ENCODE assay signal across 16 mouse cellular contexts in genomic region chr12:89282362-89283343, GRCm38 (mm10).
DNase-seq lines count a peak whose midpoint lies in the region; ATAC-seq lines count a peak whose summit lies in the region.
"Had no signal": no experiment of that assay in that cellular context is flagged by ENCODE, and none has a peak within 500 bp of the region (broad histone marks: within the 10 kb centered on the region; RNA-seq: fewer than 3 reads in every experiment).

No protein-coding gene starts in this region.

- peaks cover 10% of the 10 kb centered on the region for H3K4me1 ChIP-seq in forebrain, embryonic 12.5 days
- peaks cover 11% of the 10 kb centered on the region for H3K4me1 ChIP-seq in forebrain, embryonic 10.5 days
- H3K4me1 ChIP-seq in hindbrain, embryonic 14.5 days (replicated peaks; ENCODE audit: control insufficient read depth, insufficient read depth, low read length), result peaks cover 7% of the 10 kb centered on the region; the same call in 1 of the 2 replicates
- peaks cover 17% of the 10 kb centered on the region for H3K4me1 ChIP-seq in neural tube, embryonic 13.5 days (replicated peaks)
- no peaks in the 10 kb centered on the region for H3K4me1 ChIP-seq in heart, embryonic 12.5 days (replicated peaks)
- no peaks in the 10 kb centered on the region for H3K4me1 ChIP-seq in liver, embryonic 12.5 days

- WGBS in forebrain, embryonic 12.5 days, result 52% methylated on average over 6 of the region's 6 CpGs
- WGBS in forebrain, embryonic 10.5 days, result 67% methylated on average over 6 of the region's 6 CpGs
- WGBS in hindbrain, embryonic 14.5 days, result 54% methylated on average over 6 of the region's 6 CpGs
- 46% methylated on average over 6 of the region's 6 CpGs for WGBS in neural tube, embryonic 13.5 days
- WGBS in heart, embryonic 12.5 days, result 57% methylated on average over 6 of the region's 6 CpGs
- 52% methylated on average over 6 of the region's 6 CpGs for WGBS in liver, embryonic 12.5 days (ENCODE audit: insufficient replicate concordance)

- no peaks in the 10 kb centered on the region for H3K27me3 ChIP-seq in forebrain, embryonic 12.5 days
- no peaks in the 10 kb centered on the region for H3K27me3 ChIP-seq in forebrain, embryonic 10.5 days (ENCODE audit: poor library complexity, severe bottlenecking)
- no peaks in the 10 kb centered on the region for H3K27me3 ChIP-seq in hindbrain, embryonic 14.5 days (ENCODE audit: control insufficient read depth, insufficient read depth, low read length)
- H3K27me3 ChIP-seq in neural tube, embryonic 13.5 days, result no peaks in the 10 kb centered on the region
- no peaks in the 10 kb centered on the region for H3K27me3 ChIP-seq in heart, embryonic 12.5 days (replicated peaks)
- no peaks in the 10 kb centered on the region for H3K27me3 ChIP-seq in liver, embryonic 12.5 days (replicated peaks)

- no peak for DNase-seq in forebrain, embryonic 10.5 days (ENCODE audit: extremely low spot score, low spot score)
- peak; percentile 47 for DNase-seq in brain, adult 2 months (ENCODE audit: low read depth, low spot score)
- no peak for DNase-seq in hindbrain, embryonic 14.5 days (ENCODE audit: low spot score)
- DNase-seq in thymus, postnatal 0 days (ENCODE audit: low spot score), result no peak
- DNase-seq: cerebellum, adult 9-10 months; gastrocnemius, postnatal 14 days; kidney, adult 9 months; lung, postnatal 10 days; right cerebral cortex, postnatal 4 days; thymus, postnatal 25 days had no signal

- no peak overlapping the region for H3K4me2 ChIP-seq in forebrain, embryonic 12.5 days
- no peak overlapping the region for H3K4me2 ChIP-seq in hindbrain, embryonic 14.5 days (replicated peaks)
- H3K4me2 ChIP-seq in neural tube, embryonic 13.5 days, result no peak overlapping the region
- H3K4me2 ChIP-seq in heart, embryonic 12.5 days, result no peak overlapping the region
- H3K4me2 ChIP-seq in liver, embryonic 12.5 days, result no peak overlapping the region
- H3K4me2 ChIP-seq: heart, embryonic 11.5 days had no signal

- H3K9ac ChIP-seq in forebrain, embryonic 12.5 days, result no peak overlapping the region
- H3K9ac ChIP-seq in hindbrain, embryonic 14.5 days, result no peak overlapping the region
- H3K9ac ChIP-seq in neural tube, embryonic 13.5 days, result no peak overlapping the region
- no peak overlapping the region for H3K9ac ChIP-seq in heart, embryonic 12.5 days
- no peak overlapping the region for H3K9ac ChIP-seq in liver, embryonic 12.5 days
- H3K9ac ChIP-seq: liver, embryonic 14.5 days had no signal

- H3K36me3 ChIP-seq in forebrain, embryonic 12.5 days (replicated peaks), result no peaks in the 10 kb centered on the region
- H3K36me3 ChIP-seq in forebrain, embryonic 10.5 days (replicated peaks), result no peaks in the 10 kb centered on the region
- no peaks in the 10 kb centered on the region for H3K36me3 ChIP-seq in hindbrain, embryonic 14.5 days (replicated peaks; ENCODE audit: control insufficient read depth, insufficient read depth)
- no peaks in the 10 kb centered on the region for H3K36me3 ChIP-seq in neural tube, embryonic 13.5 days
- no peaks in the 10 kb centered on the region for H3K36me3 ChIP-seq in heart, embryonic 12.5 days
- H3K36me3 ChIP-seq in liver, embryonic 12.5 days, result no peaks in the 10 kb centered on the region

- no peak overlapping the region for H3K4me3 ChIP-seq in forebrain, embryonic 12.5 days (replicated peaks)
- H3K4me3 ChIP-seq in forebrain, embryonic 10.5 days, result no peak overlapping the region
- no peak overlapping the region for H3K4me3 ChIP-seq in hindbrain, embryonic 14.5 days (replicated peaks; ENCODE audit: low read length)
- H3K4me3 ChIP-seq in neural tube, embryonic 13.5 days, result no peak overlapping the region
- no peak overlapping the region for H3K4me3 ChIP-seq in heart, embryonic 12.5 days
- no peak overlapping the region for H3K4me3 ChIP-seq in liver, embryonic 12.5 days

- ATAC-seq in forebrain, embryonic 12.5 days (ENCODE audit: low FRiP score), result peak; percentile 58
- ATAC-seq in hindbrain, embryonic 14.5 days (ENCODE audit: low FRiP score), result no peak; the same call in 1 of the 2 replicates
- ATAC-seq in neural tube, embryonic 13.5 days (ENCODE audit: low read depth), result peak; percentile 82
- no peak for ATAC-seq in heart, embryonic 12.5 days (ENCODE audit: insufficient number of reproducible peaks, low FRiP score)
- no peak for ATAC-seq in liver, embryonic 12.5 days

- H3K9me3 ChIP-seq in forebrain, embryonic 12.5 days, result no peaks in the 10 kb centered on the region
- no peaks in the 10 kb centered on the region for H3K9me3 ChIP-seq in forebrain, embryonic 10.5 days
- H3K9me3 ChIP-seq in hindbrain, embryonic 14.5 days (ENCODE audit: control insufficient read depth, low read length), result no peaks in the 10 kb centered on the region
- no peaks in the 10 kb centered on the region for H3K9me3 ChIP-seq in neural tube, embryonic 13.5 days
- no peaks in the 10 kb centered on the region for H3K9me3 ChIP-seq in heart, embryonic 12.5 days (replicated peaks)
- H3K9me3 ChIP-seq in liver, embryonic 12.5 days (replicated peaks), result no peaks in the 10 kb centered on the region

- H3K27ac ChIP-seq in forebrain, embryonic 12.5 days, result no peak overlapping the region
- no peak overlapping the region for H3K27ac ChIP-seq in forebrain, embryonic 10.5 days
- H3K27ac ChIP-seq in hindbrain, embryonic 14.5 days, result peak overlapping the region; percentile 14; the same call in 1 of the 2 replicates
- H3K27ac ChIP-seq in neural tube, embryonic 13.5 days (replicated peaks), result peak overlapping the region; percentile 46; the same call in 1 of the 2 replicates
- H3K27ac ChIP-seq in heart, embryonic 12.5 days (ENCODE audit: poor library complexity, severe bottlenecking), result no peak overlapping the region
- H3K27ac ChIP-seq in liver, embryonic 12.5 days, result no peak overlapping the region
- H3K27ac ChIP-seq: liver, embryonic 14.5 days had no signal

Comparison
In these comparisons a context has a peak if more than half of its experiments do, and no peak if none do; other contexts are left out.
1. ATAC-seq: peak in forebrain, embryonic 12.5 days (single experiment) and neural tube, embryonic 13.5 days (single experiment); none in hindbrain, embryonic 14.5 days (single experiment), heart, embryonic 12.5 days (single experiment) and liver, embryonic 12.5 days (single experiment).
2. H3K27ac ChIP-seq: peak in hindbrain, embryonic 14.5 days (single experiment) and neural tube, embryonic 13.5 days (single experiment); none in forebrain, embryonic 12.5 days (single experiment), forebrain, embryonic 10.5 days (single experiment), heart, embryonic 12.5 days (single experiment) and liver, embryonic 12.5 days (single experiment).